In genomic region chr12:118840301-118840700, GRCm38 (mm10) we compare ENCODE assay signal across 20 mouse cellular contexts. TPM values are rescaled to one million over a fixed set of nuclear protein-coding genes. Genes with fewer than 3 reads are reported as not detected.
DNase-seq lines count a peak whose midpoint lies in the region; ATAC-seq lines count a peak whose summit lies in the region.
"Had no signal": no experiment of that assay in that cellular context is flagged by ENCODE, and none has a peak within 500 bp of the region (broad histone marks: within the 10 kb centered on the region; RNA-seq: fewer than 3 reads in every experiment).

No protein-coding gene starts in this region.

- H3K36me3 ChIP-seq in midbrain, embryonic 11.5 days (ENCODE audit: control insufficient read depth, insufficient read depth, low read length), result no peaks in the 10 kb centered on the region
- no peaks in the 10 kb centered on the region for H3K36me3 ChIP-seq in midbrain, embryonic 16.5 days (ENCODE audit: control insufficient read depth, insufficient read depth, low read length)
- H3K36me3 ChIP-seq in forebrain, embryonic 11.5 days (ENCODE audit: control insufficient read depth, insufficient read depth, low read length), result no peaks in the 10 kb centered on the region
- H3K36me3 ChIP-seq in limb, embryonic 11.5 days (ENCODE audit: control insufficient read depth, insufficient read depth, low read length), result no peaks in the 10 kb centered on the region
- H3K36me3 ChIP-seq: G1E; intestine, embryonic 15.5 days had no signal

- H3K9ac ChIP-seq in midbrain, embryonic 11.5 days (ENCODE audit: low read length), result no peak overlapping the region
- H3K9ac ChIP-seq in midbrain, embryonic 16.5 days (ENCODE audit: low read depth, low read length), result no peak overlapping the region
- H3K9ac ChIP-seq in forebrain, embryonic 11.5 days (ENCODE audit: low read length), result no peak overlapping the region
- H3K9ac ChIP-seq in limb, embryonic 11.5 days (ENCODE audit: low read length), result no peak overlapping the region
- H3K9ac ChIP-seq: intestine, embryonic 15.5 days; liver, postnatal 0 days had no signal

- under 1% methylated on average over 15 of the region's 15 CpGs for WGBS in midbrain, embryonic 11.5 days
- WGBS in midbrain, embryonic 16.5 days, result 2% methylated on average over 15 of the region's 15 CpGs
- under 1% methylated on average over 15 of the region's 15 CpGs for WGBS in forebrain, embryonic 11.5 days
- WGBS in limb, embryonic 11.5 days, result under 1% methylated on average over 15 of the region's 15 CpGs

- no peak overlapping the region for H3K27ac ChIP-seq in midbrain, embryonic 11.5 days (ENCODE audit: low read depth, low read length)
- no peak overlapping the region for H3K27ac ChIP-seq in midbrain, embryonic 16.5 days (ENCODE audit: low read length)
- 0 out of 2 replicates have a peak overlapping the region, but pooled peaks have one; percentile 0 for H3K27ac ChIP-seq in forebrain, embryonic 11.5 days (ENCODE audit: low read depth, low read length)
- no peak overlapping the region for H3K27ac ChIP-seq in limb, embryonic 11.5 days (replicated peaks; ENCODE audit: low read depth, low read length)
- H3K27ac ChIP-seq: heart, adult 2 months; intestine, embryonic 15.5 days; kidney, postnatal 0 days; macrophage had no signal

- no peak for ATAC-seq in midbrain, embryonic 11.5 days (ENCODE audit: low FRiP score)
- no peak for ATAC-seq in midbrain, embryonic 16.5 days
- ATAC-seq in forebrain, embryonic 11.5 days (replicated peaks; ENCODE audit: low FRiP score), result peak; percentile 71
- no peak for ATAC-seq in limb, embryonic 11.5 days (ENCODE audit: insufficient number of reproducible peaks, low FRiP score, low TSS enrichment, low read depth)
- ATAC-seq: intestine, embryonic 15.5 days; liver, postnatal 0 days had no signal

- peaks cover 24% of the 10 kb centered on the region for H3K4me1 ChIP-seq in midbrain, embryonic 11.5 days (ENCODE audit: control insufficient read depth, insufficient read depth, low read length)
- H3K4me1 ChIP-seq in midbrain, embryonic 16.5 days (ENCODE audit: control insufficient read depth, insufficient read depth, low read length), result peaks cover 8% of the 10 kb centered on the region
- peaks cover 26% of the 10 kb centered on the region for H3K4me1 ChIP-seq in forebrain, embryonic 11.5 days (replicated peaks; ENCODE audit: control insufficient read depth, insufficient read depth, low read length)
- H3K4me1 ChIP-seq in limb, embryonic 11.5 days (ENCODE audit: control insufficient read depth, insufficient read depth, low read length), result peaks cover 5% of the 10 kb centered on the region; the same call in 1 of the 2 replicates

- peak; percentile 94 for DNase-seq in midbrain, embryonic 11.5 days (ENCODE audit: low spot score, missing footprints)
- DNase-seq in forebrain, embryonic 11.5 days (ENCODE audit: low spot score), result peak; percentile 69
- peak; percentile 61 for DNase-seq in limb, embryonic 11.5 days (ENCODE audit: low spot score)
- peak; percentile 60 for DNase-seq in retina, postnatal 1 day
- DNase-seq in frontal cortex, postnatal 25 days (ENCODE audit: low spot score in 2 of 2), result no peak
- no peak for DNase-seq in spleen, postnatal 4 days (ENCODE audit: low spot score in 2 of 2)
- no peak for DNase-seq in gastrocnemius, adult 8-10 months (ENCODE audit: low spot score in 2 of 2)
- DNase-seq: adrenal gland, postnatal 14 days; heart, adult 2 months; left cerebral cortex, postnatal 4 days; liver, postnatal 0 days had no signal

- peak overlapping the region; percentile 5; the same call in 1 of the 2 replicates for H3K4me3 ChIP-seq in midbrain, embryonic 11.5 days (ENCODE audit: low read depth, low read length)
- H3K4me3 ChIP-seq in midbrain, embryonic 16.5 days (ENCODE audit: low read depth, low read length), result no peak overlapping the region
- 0 out of 2 replicates have a peak overlapping the region, but pooled peaks have one; percentile 5 for H3K4me3 ChIP-seq in forebrain, embryonic 11.5 days (ENCODE audit: low read depth, low read length)
- H3K4me3 ChIP-seq in limb, embryonic 11.5 days (ENCODE audit: low read depth, low read length), result no peak overlapping the region
- H3K4me3 ChIP-seq: heart, adult 2 months; intestine, embryonic 15.5 days; myocyte had no signal

- peak overlapping the region; percentile 34 for H3K4me2 ChIP-seq in midbrain, embryonic 11.5 days
- H3K4me2 ChIP-seq in midbrain, embryonic 16.5 days (ENCODE audit: low read length), result no peak overlapping the region
- peak overlapping the region; percentile 40 for H3K4me2 ChIP-seq in forebrain, embryonic 11.5 days (ENCODE audit: low read depth, low read length, severe bottlenecking)
- no peak overlapping the region for H3K4me2 ChIP-seq in limb, embryonic 11.5 days (ENCODE audit: low read depth, severe bottlenecking)
- H3K4me2 ChIP-seq: intestine, embryonic 15.5 days had no signal

- H3K9me3 ChIP-seq in midbrain, embryonic 11.5 days (ENCODE audit: control insufficient read depth, low read length), result no peaks in the 10 kb centered on the region
- no peaks in the 10 kb centered on the region for H3K9me3 ChIP-seq in midbrain, embryonic 16.5 days (replicated peaks; ENCODE audit: control insufficient read depth, low read length, poor library complexity, severe bottlenecking)
- no peaks in the 10 kb centered on the region for H3K9me3 ChIP-seq in forebrain, embryonic 11.5 days (ENCODE audit: control insufficient read depth, low read length)
- no peaks in the 10 kb centered on the region for H3K9me3 ChIP-seq in limb, embryonic 11.5 days (ENCODE audit: control insufficient read depth, low read length)
- H3K9me3 ChIP-seq: intestine, embryonic 15.5 days had no signal

- H3K27me3 ChIP-seq in midbrain, embryonic 11.5 days (ENCODE audit: control insufficient read depth, insufficient read depth, low read length), result peaks cover 79% of the 10 kb centered on the region
- H3K27me3 ChIP-seq in midbrain, embryonic 16.5 days (ENCODE audit: control insufficient read depth, insufficient read depth, low read depth, low read length), result peaks cover 47% of the 10 kb centered on the region
- H3K27me3 ChIP-seq in forebrain, embryonic 11.5 days (ENCODE audit: control insufficient read depth, insufficient read depth, low read length), result peaks cover 43% of the 10 kb centered on the region
- peaks cover 63% of the 10 kb centered on the region for H3K27me3 ChIP-seq in limb, embryonic 11.5 days (ENCODE audit: control insufficient read depth, insufficient read depth, low read length)

RNA-seq across cellular contexts. Expression of gene Sp8, which starts 5.8 kb away (rescaled TPM):
- polyA plus RNA-seq in midbrain, embryonic 11.5 days (2014; fragmentation: Nextera tagmentation; extraction: Ambion mirVana), result 8.7 and 9.3 TPM in 2 replicates
- polyA plus RNA-seq in midbrain, embryonic 16.5 days (2015; fragmentation: Nextera tagmentation; extraction: Ambion mirVana), result 2.3 and 4.2 TPM in 2 replicates
- polyA plus RNA-seq in forebrain, embryonic 11.5 days (2014; fragmentation: Nextera tagmentation; extraction: Ambion mirVana), result 21.5 and 24.0 TPM in 2 replicates
- 4.5 and 5.1 TPM in 2 replicates for polyA plus RNA-seq in limb, embryonic 11.5 days (2014; fragmentation: Nextera tagmentation; extraction: Ambion mirVana)
- total RNA-seq in gastrocnemius, adult 8-10 months (2022), result not detected
- total RNA-seq: adrenal gland, postnatal 14 days; gastrocnemius, adult 18-20 months; heart, adult 2 months had no signal
- polyA plus RNA-seq: G1E; heart, adult 2 months; heart, postnatal 0 days; intestine, embryonic 15.5 days; kidney, postnatal 0 days; liver, postnatal 0 days; macrophage; spleen, adult 2 months had no signal

Comparison
In these comparisons a context has a peak if more than half of its experiments do, and no peak if none do; other contexts are left out.
1. H3K4me2 ChIP-seq: peak in midbrain, embryonic 11.5 days (single experiment) and forebrain, embryonic 11.5 days (single experiment); none in midbrain, embryonic 16.5 days (single experiment) and limb, embryonic 11.5 days (single experiment).
2. H3K4me3 ChIP-seq: peak in midbrain, embryonic 11.5 days (single experiment) and forebrain, embryonic 11.5 days (single experiment); none in midbrain, embryonic 16.5 days (single experiment) and limb, embryonic 11.5 days (single experiment).
3. DNase-seq: peak in midbrain, embryonic 11.5 days (single experiment), forebrain, embryonic 11.5 days (single experiment), limb, embryonic 11.5 days (single experiment) and retina, postnatal 1 day (single experiment); none in frontal cortex, postnatal 25 days (0 of 2), spleen, postnatal 4 days (0 of 2) and gastrocnemius, adult 8-10 months (0 of 2).